Mouse (Mus musculus) thymus, postnatal 4 days (tissue): ENCODE results near the gene Slc4a1.

Experiments used
- DNase-seq: peaks from one replicate; pipeline ENCODE4 v3.0.0; 2021

Gene Slc4a1

DNA sequence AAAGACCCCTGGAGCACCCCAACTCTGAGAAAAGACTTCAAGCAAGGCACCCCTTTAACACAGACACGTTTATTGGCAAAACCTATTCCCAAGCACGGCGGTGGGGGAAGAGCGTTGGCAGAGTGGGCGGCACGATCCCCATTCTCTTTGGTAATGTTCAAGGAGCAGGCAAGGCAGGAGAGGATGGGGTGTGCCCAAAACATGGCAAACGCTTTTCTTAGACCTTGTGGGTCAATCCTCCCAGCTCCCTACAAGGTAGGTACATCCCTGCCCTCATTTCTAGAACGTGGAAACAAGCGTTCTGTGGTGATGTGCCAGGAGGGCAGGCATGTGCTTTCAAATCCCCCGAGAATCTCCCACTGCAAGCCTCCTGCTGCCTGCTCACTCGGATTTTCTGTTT is 17.2 kb downstream of the Slc4a1 start:
- DNase-seq, result no peak

DNA sequence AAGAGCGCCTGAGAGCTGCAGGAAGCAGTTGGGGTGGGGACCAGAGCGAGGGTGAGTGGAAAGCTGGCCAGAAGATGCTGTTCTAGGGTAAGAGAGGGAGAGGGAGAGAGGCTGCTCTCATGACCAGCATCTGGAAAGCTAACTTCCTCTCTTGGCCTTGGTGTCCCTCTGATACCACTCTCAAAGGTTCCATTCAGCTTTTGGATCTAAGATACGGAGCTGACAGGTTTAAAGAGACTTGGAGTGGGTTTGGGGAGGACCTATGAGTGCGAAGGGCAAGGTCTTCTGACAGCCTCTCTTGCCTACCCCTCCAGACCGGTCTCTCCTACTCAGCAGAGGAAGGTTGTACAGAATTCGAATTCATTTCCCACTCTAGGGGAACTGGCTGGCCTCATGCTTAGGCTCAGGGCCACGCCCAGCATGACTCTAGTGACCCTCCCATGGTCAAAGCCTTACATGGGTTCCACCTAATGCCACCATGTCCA is 17.9 kb downstream of the Slc4a1 start:
- DNase-seq, result no peak

DNA sequence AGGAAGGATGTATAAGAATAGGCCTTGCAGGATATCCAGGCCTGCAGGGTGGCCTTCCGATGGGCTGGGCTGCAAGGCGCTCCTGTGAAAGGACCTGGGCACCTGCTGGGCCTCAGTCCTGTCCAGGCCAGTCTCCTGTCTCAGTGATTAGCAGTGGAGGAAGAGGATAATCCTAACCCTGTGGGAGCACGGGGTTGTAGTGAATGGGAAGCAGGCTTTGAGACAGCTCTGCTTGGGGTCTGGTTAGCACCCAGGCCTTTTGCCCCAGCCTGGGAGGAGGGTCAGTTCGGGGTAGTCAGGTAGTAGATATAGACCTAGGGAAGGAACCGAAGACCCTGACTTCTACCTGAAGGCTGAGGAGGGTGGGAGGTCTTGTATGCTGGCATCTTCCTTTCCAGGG is 18.3 kb downstream of the Slc4a1 start:
- no peak for DNase-seq

DNA sequence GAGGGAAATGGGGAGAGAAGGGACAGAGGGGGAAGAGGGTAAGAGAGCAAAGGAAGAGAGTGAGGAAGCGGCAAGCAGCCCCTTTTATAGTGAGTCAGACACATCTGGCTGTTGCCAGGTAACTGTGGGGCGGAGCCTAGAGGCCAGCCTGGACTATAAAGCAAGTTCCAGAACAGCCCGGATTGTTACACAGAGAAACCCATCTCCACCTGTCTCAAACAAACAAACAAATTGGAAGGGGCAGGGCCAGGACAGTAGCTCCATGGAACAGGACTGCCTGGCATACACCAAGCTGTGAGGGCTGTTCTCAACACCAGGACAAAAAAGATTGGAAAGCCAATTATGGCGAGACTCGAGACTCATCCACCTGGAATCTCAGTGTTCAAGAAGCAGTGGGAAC is 19.1 kb downstream of the Slc4a1 start:
- no peak for DNase-seq

DNA sequence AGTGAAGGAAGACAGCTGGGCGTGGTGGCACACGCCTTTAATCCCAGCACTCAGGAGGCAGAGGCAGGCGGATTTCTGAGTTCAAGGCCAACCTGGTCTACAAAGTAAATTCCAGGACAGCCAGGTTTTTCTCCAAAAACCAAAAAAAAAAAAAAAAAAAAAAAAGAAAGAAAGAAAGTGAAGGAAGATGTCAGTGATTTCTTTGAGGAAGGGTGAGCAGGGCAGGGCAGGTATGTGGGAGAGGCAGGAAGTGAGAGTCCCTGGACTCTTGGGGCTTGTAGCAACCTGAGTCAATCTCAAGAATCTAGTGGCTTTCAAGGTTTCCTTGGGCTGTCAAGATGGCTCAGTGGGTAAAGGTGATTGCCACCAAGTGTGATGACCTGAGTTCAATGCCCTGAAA is 21.5 kb downstream of the Slc4a1 start:
- no peak for DNase-seq

DNA sequence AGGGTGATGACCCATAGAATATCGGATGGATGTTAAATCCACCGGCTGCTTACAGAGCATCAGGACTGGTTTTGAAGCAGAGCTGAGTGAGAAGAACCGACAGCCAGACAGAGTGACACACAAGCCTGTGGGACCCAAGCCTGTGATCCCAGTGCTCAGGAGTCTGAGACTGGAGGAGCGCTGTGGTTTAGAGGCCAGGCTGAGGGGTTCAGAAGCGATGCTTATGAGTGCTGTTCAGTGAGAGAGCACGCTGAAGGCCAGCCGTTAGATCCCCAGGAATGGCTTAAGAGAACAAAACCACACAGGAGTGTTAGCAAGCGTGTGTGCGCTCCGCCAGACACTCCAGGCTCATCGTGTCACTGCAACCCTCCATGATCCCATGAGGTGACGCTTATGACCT is 23.3 kb downstream of the Slc4a1 start:
- no peak for DNase-seq

DNA sequence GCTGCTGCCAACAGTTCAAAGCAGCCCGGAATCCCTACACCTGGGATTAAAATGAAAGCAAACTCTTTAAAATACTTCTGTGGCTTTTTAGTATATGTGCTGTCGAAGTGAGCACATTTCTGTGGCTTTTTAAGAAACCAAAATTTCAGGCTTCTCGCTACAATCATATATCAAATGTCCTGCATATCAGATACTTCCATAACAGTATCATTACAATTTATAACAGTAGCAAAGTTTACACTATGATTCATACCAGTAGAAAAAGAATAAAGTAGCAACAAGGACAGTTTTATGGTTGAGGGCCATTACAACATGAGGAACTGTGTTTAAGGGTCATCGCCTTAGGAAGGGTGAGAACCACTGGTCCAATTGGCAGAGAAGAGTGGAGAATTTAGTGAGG is 24.9 kb downstream of the Slc4a1 start:
- DNase-seq, result no peak

DNA sequence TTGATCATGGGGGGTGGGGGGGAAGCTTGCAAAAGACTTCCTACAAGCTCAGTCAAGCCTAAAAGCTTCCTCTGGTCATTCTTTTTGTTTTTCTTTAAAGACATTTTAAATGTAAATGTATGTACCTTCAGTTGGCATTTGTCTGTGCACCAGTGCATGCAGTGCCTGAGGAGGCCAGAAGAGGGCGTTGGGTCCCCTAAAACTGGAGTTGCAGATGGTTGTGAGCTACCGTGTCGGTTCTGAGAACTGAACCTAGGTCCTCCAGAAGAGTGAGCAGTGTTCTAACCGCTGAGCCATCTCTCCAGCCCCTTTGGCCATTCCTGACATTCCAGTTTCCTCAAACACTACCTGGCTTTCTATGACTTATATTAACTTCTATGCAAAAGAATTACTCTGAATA is 26.4 kb downstream of the Slc4a1 start:
- peak; percentile 32 for DNase-seq

DNA sequence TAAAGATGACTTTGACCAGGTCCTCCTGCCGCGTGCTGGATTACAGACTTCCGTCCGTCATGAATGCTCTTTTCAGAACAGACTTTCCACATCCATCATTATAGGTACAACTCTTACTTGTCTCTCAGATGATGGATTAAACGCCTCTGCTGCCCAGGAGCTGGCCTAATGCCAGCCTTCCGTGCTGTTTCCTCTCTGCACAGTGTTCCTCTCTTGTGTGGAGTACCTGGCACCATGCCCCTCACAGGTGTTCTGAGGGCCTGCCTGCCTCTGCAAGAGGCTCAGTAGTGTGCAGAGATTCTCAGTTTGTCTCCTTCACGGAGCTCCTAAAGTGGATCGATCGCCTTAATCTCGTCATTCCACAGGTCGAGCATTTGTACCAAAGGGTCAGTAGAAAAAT is 26.8 kb downstream of the Slc4a1 start:
- no peak for DNase-seq

DNA sequence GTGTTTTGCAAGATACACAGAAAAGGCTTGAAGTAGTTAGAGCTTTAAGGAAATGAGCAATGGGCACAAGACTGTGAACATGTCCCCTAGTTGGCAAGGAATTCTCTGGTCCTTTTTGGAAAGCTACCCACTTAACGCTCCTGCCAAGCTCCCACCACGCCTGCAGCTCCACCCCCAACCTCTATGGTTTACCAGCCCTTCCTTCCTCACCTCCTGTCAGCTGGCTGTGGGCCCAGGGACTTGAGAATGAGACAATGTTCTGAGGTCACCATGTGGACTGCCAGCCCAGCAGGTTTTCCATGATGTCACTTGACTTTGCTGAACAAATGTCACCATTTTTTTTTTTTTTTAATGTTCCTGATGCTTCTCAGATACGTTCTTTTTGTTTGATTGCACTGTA is 27.4 kb downstream of the Slc4a1 start:
- DNase-seq, result no peak

DNA sequence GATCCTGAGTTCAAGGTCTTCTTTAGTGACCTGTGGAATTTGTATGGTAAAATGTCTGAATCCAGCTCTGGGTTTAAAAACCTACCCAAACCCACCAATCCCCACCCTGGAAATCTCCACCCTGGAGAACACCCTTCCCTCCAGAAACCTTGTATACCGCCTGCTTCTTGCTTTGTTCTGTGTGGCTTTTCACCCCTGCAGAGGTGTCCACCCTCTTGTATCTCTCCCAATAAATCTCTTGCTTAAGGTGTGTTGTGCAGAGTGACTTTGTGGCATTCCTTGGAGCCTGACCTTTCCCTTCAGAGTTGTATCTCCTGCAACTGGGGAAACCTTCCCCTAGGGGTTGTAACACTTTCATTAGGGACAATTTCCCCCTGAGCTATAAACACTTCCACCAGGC is 28.1 kb downstream of the Slc4a1 start:
- DNase-seq, result no peak

DNA sequence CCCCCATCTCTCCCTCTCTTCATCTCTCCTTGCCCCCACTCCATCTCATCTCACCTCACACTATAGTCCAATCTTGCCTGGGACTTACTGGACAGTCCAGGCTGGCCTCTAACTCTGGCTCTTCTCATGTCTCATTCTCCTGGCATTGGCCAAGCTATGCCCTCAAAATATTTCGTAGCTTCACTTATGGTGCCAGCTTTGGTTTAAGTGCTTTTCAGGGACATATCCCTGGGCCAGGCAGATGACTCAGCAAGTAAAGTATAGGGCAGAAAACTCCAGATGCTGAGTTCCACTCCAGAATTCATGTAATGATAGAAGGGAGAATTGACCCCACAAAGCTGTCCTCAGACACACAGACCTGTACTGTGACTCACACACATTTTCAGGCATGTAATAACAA is 29.8 kb downstream of the Slc4a1 start:
- DNase-seq, result no peak

DNA sequence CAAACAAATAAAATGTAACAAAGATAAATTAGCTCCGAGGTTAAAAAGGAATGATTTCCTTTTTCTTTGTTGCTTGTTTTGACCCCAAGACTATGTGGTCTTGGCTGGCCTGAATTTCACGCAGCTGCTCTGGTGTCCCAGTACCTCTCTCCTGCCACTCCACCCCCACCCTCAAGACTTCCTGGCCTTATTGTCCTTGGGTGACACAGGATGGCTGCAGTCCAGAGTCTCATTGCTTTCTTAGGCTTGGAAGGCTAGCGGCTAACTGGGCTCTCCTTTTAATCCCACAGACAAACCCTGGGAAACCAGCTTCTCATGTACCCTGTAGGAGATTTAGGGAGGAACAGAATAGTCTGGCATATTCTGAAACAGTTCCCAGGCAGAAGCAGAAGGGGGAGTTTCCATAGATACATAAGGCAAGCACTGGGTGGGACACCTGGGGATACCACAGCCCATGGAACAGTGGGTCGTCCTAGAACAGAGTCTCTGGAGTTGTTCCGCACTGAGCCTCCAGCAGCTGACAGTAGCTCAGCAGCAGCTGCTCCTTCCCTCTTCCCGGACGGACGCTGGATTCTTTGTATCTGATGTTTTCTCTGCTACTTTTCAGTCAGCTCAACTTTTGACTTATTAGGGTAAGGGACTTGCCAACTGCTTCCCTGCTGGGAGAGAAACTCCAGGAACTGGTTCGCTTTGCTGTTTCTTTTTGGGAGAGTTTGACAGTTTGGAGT is 30.9 kb downstream of the Slc4a1 start:
- no peak for DNase-seq

DNA sequence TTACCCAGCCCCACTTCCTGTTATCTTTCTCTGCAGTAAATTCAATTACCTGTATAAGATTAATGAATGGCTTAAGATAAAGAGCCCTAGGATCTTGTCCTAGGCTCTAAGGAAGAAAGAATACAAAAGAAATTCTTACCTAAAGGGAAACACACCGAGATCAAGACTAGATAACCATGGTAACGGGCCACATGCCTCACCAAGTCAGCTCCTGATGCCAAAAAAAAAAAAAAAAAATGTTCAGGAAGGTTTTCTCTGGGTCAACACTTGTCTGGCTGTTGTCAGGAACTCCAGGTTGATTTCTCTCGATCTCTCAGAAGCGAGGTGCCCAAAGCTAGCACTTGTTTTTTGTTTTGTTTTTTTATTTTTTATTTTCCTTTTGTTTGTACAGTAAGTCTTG is 32.0 kb downstream of the Slc4a1 start:
- no peak for DNase-seq

DNA sequence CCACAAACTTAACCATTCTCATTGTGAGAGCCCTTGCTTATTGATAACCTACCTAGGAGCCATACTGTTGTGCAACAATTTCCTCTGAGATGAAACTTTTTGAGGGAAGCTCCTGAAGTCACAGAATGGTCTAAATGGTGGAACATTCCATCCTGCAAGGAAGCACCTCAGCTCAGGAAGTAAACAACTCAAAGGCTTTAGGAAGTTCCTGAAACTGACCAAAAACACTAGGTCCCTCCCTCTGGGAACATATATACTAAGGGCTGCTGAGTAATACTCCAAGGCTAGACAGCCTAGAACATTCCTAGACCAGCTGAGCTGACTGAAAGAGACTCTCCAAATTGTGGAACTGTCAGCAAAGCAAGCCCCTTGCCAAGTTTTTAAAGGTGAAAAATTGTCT is 32.9 kb downstream of the Slc4a1 start:
- DNase-seq, result no peak

DNA sequence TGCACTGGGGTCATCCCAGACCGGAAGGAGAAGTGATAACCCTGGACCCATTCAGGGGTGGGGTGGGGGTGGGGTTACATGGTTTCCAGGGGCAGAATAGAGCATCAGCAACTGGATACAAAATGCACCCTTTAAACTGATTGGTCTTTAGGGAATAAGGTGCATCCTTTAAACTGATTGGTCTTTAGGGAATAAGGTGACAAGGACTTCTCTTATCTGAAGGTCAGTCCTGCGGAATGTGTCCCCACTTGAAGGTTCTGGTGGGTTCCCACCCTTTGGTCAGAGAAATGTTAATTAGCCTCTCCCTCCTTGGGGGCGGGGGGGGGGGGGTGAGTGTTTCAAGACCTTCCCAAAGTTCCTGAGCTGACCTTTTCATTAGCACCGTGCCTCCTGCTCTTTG is 34.2 kb downstream of the Slc4a1 start:
- no peak for DNase-seq

DNA sequence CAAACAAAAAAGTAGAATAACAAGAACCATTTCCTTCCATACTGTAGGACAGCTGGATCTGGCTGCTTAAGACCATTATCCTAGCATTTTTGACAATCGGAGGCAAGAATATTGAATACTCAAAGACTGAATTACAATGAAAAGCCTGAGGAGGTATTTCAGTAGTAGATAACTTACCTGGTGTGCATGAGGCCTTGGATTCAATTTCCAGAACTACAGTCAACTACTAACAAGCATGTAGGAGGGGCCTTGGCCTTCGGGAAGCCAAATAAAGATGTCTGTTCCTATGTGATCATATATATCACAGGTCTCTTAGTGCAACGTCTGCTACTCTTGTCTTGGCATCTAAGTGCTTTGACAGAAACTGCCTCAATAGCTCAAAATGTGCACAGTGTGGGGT is 36.0 kb downstream of the Slc4a1 start:
- no peak for DNase-seq

DNA sequence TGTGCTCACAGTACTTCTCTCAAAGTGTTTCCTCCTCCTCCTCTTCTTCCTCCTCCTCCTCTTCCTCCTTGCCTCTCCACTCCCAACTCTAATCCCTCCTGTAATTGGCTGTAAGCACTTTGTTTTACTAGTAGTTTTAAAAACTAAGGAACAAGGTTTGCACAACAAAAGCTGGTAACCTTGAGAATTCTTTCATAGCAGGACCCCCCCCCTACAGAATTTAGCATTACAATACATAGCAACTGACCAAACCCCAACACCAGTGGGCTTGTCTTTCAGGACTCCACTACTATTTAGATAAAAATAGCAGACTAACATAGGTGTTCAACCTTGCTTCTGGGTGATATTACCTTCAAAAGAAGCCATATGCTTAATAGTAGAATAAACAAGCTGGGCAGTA is 36.5 kb downstream of the Slc4a1 start:
- no peak for DNase-seq

DNA sequence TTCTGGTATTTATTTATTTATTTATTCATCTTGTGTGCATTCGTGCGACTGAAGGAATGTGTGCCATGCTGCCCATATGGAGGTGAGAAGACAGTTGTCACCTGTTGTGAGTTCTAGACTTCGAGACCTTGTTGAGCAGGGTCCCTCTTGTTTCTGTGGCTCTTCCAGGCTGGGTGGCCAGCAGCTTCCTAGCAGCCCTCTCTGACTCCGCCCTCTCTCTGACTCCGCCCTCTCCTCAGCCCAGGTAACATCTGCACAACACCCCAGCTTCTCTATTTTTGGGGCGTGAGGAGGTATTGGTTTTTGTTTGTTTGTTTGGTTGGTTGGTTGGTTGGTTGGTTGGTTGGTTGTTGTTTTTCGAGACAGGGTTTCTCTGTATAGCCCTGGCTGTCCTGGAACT is 38.2 kb downstream of the Slc4a1 start:
- no peak for DNase-seq

DNA sequence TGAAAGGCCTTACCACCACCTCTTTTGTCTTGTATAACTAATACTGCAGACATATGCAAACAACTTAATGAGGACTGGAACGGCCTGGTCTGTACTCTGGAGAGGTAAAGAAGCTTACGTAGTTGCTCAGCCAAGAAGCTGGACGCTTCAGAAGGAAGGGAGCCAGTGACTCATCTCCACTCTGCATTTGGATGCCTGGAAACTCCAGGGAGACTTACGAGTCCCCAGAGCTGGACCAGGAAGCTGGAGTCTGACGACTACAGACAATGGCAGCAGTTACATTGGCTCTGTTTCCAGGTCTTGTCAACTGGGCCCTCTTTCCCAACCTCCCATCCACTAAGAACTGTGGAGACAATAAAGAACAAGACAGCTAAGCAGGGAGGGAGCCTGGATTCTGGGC is 38.8 kb downstream of the Slc4a1 start:
- DNase-seq, result no peak

DNA sequence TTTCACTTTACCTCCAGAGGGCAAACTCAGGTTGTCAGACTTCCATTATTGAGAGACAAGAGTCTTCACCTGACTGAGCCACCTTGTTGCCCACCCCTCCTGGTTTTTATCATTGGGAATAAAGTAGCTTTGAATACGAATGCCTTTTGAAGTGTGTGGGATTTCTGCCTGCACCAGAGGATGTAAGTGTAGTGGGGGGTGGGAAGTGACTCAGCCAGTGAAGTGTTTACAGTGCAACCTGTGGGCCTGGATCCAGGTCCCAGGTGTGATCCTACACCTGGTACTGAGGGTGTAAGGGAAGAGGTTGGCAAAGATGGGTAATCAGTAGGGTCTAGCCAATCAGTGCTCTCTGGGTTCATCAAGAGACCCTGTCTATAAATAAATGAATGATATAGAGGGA is 42.5 kb downstream of the Slc4a1 start:
- no peak for DNase-seq

DNA sequence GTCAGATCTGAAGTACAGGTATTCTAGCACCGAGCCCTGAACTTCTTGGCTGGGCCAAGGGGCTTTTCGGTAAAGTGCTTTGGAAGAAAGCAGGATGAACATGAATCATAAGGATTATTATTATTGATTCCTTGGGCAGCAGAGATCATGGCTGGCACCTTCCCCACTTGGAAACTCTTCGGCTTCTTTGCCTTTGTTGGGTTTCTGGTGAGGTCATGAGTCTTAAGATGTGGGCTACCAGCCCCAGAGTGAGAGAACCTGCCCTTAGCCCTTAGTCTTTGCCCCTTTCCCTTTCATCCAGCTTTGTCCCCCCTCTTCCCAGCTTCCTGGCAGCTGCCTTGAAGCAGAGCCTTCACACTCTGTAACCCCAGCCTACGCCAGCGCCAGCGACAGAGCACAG is 44.1 kb downstream of the Slc4a1 start:
- peak; percentile 6 for DNase-seq

DNA sequence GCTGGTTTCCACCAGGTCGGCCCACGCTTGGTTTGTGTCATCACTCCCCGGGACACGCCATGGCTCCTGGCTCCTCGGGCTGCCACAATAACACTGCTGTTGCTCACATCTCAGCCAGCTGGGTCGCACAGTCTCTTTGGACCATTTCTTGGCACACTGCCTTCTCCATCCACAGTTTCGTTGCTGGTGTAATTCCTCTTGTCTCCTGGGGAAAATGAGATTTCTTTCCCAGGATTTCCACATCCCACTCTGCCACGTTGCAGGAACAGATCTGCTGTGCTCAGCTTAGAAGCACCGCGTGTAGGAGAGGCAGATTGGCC is 45.4 kb downstream of the Slc4a1 start:
- DNase-seq, result peak; percentile 31

DNA sequence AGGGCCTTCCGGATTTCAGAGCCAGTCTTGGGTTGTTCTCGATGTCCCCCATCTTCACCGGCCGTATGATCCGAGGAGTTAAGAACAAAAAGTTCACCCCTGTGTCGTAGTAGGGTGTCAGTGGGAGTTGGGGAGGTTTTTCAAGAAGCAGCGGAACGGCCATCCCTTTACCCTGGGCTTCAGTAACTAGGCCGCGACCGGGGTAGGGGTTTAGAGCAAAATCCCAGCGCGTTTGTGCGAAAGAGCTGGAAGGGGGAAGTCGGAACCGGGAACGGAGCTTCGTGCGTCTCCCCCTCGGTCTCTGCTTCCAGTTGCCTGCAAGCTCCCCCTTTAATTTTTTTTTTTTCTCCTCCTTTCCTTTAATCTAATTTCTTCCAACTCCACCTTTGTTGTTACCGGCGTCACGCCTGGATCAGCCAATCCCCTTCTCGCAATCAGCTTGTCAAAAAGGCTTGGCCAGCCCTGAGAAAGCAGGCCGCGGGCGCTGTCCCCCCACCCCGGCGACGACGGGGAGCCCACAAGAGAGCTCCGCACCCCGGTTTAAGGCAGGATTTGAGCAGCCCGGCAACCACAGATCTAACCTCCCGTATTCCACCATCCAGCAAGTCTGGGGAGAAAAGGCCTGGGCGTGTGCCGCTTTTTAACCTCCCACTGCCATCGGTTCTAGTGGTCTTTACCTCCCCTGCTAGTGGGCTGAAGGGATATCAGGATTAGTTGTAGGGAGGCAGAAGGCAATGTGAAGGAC is 45.9 kb downstream of the Slc4a1 start:
- peak; percentile 67 for DNase-seq

DNA sequence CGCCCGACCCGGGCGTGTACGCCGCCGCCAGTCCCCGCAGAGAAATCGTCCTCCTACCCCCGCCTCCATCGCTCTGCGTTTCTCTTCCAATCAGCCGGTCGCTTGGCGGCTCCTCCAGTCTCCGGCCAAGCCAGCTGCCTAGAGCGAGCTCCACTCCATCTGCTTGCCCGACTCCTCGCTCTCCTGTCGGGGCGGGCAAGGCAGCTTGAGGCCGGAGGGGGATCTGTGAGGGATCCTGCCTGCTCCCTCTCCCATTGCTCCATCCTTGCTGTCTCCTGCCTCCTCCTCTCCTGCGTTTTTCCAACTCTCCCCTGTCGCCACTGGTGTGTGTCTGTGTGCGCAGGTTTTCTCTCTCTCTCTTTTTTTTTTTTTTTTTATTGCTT is 46.6 kb downstream of the Slc4a1 start, which contains the start of gene Ubtf:
Gene Ubtf (minus strand): TSS at position 333 of the 383 bp plus-strand sequence.
- peak; percentile 81 for DNase-seq
